Mouse (Mus musculus) hindlimb bud, embryonic 11.5 days (tissue): ENCODE results near the gene Pde2a.
A peak's percentile ranks its signal among the peaks of the same experiment; 100 is the strongest.

Experiments
- DNase-seq: peaks from one replicate; pipeline ENCODE4 v3.0.0-alpha.2; 2012; ENCODE audit warnings: low read depth, low spot score; ENCODE audit errors: extremely low spot score

The Pde2a gene

DNA sequence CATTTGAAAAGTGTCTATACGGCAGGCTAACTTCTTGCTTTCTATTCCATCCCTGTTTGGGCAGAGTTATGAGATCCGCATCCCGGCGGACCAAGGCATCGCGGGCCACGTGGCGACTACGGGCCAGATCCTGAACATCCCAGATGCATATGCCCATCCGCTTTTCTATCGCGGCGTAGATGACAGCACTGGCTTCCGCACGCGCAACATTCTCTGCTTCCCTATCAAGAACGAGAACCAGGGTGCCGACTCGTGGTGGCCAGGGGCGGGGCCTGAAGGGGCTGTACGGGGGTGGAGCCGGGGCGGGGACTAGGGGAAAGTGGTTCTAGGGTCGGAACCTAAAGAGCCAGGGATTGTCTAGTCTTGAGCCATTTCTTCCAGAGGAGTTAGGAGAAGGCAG, 83.0 kb downstream of the Pde2a start:
- no peak for DNase-seq

DNA sequence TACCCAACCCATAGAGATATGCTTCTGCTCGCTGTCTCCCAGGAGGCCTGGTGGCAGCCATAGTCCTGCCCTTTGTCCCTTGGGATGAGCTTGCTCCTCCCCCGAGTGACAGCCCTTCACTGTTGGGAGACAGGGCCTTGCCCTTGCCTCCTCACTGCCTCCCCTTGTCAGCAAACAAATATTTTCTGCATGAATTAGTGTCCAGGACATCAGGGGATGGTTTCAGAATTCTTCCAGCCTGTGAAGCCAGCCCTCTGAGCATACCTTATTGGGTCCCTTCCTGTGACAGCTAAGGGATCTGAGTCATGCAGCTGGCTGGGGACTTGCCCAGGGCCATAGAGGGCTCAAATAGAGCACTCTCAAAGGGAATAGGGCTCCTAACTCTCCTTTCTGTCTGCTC, 87.7 kb downstream of the Pde2a start:
- no peak for DNase-seq

DNA sequence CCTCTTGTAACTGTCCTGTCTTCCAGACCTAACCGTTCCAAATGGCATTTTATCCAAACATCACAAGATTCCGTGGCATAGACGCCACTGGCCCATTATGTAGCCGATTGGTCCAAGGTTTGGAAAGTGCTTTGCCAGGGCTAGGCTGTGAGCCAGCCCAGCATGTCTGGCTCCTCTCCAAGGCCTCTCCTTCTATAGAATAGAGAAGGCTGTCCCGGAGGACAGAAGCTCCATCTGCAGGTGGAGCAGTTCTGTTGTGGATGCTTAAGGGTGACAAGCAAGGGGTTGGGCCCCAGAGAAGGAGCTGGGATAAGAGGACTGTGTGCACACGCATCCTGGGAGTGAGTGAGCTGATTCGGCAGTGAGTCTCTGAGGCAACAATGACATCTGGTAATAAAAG, 92.2 kb downstream of the Pde2a start:
- DNase-seq, result no peak

- no peak for DNase-seq
These were observed 93.3 kb downstream of the Pde2a start for GRCm38 (mm10) chr7:101514768-101515167.

GRCm38 (mm10) chr7:101515295-101515694, 93.8 kb downstream of the Pde2a start:
- no peak for DNase-seq

GRCm38 (mm10) chr7:101516460-101516859, 95.0 kb downstream of the Pde2a start:
- DNase-seq, result no peak

DNA sequence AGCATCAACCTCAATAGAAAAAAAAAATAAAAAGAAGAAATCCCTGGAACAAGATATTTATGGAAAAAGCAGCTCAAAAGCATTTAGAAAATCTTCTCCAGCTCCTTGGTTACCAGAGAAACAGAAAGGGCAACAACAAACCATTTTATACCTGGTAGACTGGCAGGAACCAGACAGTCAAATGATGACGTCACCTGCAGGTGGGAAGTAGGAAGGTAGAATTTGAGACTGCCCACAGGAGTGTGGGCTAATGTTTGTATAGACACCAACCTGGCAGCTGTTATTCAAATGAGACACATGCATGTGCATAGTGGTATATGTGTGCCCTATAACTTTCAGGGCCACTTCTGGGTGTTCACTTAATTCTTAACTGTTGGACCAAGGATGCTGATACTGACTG, 100.2 kb downstream of the Pde2a start:
- DNase-seq, result no peak

- DNase-seq, result no peak
These were observed 101.7 kb downstream of the Pde2a start for GRCm38 (mm10) chr7:101523205-101523604.

DNA sequence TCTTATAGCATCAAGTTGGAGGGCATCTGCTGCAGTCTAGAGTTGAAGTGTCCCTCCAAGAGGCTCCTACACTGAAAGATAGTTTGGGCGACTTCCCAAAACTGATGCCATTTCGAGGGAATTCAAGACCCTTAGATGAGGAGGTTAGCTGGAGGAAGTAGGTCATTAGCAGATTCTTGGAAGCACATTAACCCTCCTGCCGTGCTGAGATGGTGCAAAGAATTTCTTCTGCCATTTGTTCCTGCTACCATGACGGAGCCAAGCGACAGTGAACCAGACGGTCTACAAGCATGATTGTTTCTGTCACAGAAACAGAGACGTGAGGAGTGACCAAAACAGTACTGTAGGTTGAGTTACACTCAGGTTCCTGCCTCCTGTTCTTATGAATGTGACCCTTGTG, 105.0 kb downstream of the Pde2a start:
- DNase-seq, result no peak

DNA sequence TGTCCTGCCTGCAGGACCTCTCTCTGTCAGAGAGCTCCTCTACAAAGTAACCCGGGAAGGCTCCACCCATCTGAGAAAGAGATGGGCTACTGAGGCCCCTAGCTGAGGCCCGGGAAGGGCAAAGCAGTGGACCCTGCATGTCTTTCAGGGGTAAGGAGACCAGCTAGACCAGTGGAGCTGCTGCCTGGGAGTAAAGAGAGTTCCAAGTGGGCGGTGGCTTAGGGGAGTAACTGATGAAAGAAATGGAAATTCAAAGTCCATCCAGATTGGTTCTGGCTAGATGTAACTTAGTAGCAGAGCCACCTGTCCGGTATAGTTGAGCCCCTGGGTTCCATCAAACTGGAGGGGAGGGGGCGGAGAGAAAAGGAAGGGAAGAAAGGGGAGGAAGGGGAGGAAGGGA, 112.9 kb downstream of the Pde2a start:
- no peak for DNase-seq

GRCm38 (mm10) chr7:101535102-101535501, 113.6 kb downstream of the Pde2a start:
- DNase-seq, result no peak

DNA sequence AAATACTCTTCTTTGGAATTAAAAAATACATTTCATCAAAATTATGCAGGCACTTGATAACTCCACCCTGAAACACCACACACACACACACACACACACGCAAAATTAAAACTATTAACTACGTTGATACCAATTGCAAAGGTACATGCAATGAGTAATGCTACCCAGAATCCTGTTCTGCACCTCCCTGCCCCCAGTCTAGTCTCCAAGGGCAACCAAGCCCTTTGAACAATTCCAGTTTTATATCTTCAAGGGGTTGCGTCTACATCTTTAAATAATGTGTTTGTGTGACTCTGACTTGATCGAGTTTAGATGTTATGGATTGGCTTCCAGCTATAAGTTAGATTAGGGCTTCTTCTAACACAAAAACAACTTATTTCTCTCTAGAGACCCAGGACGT, 114.0 kb downstream of the Pde2a start:
- no peak for DNase-seq

DNA sequence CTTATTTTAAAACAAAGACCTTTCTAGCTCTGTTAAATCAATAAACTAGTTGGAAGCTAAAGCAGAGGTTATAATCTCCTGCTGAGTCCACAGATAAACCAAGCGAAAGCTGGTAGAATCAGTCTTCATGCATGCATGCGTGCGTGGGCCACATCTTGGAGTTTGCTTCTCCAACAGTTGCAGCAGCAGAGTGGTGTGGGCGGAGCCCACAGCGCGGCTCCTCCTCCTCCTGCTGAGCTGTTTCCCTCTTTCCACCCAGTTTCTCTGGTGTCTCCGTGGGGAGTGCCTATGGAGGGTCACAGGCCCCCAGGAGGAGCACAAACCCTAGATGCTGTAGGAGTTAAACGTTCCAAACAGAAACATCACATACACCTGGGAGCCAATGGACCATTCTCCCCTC, 116.0 kb downstream of the Pde2a start:
- no peak for DNase-seq

DNA sequence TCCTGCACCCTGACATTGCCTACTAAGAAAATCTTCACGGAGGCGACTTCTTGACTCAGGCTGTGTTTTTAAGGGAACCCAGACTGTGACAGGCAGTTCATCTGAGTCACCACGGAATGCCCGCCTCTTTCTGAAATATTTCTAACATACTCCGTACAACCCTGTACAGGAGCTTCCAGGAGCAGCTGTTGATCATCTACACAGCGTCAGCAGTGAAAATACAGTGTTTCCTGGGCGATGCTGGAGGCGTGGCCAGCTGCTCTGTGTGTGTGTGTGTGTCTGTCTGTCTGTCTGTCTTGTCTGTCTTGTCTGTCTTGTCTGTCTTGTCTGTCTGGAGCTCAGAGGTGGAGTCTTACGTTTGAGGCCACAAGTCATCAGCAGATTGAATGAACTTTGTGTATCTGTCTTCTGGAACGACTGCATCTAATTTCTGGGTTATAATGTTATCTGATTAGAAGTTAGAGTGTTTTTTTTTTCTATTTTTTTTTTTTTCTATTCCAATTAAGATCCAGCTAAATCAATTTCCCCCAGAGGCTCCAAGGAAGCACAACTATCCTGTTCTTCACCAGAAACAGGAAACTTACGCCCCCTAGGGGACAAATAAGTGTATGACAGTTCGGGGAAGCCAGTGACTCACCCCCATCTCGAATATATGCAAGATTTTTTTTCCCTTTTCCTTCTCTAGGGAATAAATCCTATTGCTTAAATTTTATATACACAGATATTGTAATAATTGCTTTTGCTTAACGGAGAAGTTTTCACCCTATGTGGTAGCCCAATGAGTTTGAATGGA, 116.8 kb downstream of the Pde2a start:
- no peak for DNase-seq

- no peak for DNase-seq
These were observed 118.3 kb downstream of the Pde2a start for GRCm38 (mm10) chr7:101539774-101540173.

DNA sequence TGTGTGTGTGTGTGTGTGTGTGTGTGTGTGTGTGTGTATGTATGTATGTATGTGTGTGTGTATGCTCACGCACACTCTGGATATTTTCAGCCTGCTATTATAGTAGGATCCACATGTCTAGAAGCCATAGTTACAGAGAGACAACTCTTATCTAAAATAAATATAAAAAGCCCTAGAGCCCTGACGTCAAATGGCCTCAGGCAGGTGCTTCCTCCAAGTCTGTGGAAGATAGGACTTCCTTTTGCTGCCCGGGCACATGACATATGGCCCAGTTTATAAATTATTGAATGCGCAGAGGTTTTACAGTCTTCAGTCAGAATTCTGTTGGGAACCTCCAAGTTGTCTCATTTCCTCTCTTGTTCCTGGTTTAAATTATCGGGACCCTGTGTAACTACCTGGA, 119.2 kb downstream of the Pde2a start:
- no peak for DNase-seq

- peak; percentile 61 for DNase-seq
These were observed 119.6 kb downstream of the Pde2a start for GRCm38 (mm10) chr7:101541132-101541531.

DNA sequence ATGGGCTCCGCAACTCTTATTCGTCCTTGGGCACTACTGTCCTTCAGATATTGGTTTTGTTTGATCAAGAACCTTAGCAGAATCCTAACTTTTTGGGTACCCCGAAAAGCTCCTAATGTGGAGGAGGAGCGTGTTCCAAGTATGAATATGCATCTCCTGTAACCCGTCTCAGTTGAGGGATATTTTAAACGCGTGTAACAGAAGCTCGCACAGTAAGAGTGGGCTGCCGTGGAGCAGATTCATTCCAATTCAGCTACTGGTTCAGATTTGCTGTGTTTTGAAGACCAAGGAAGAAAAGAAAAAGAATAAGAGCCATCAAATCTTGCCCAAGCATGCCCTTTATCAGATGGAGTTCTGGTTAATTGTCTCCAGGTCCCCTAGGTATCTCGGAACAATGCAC, 120.2 kb downstream of the Pde2a start:
- DNase-seq, result no peak

- no peak for DNase-seq
These were observed 126.2 kb downstream of the Pde2a start for GRCm38 (mm10) chr7:101547651-101548050.

GRCm38 (mm10) chr7:101549266-101549665, 127.8 kb downstream of the Pde2a start:
- DNase-seq, result no peak

DNA sequence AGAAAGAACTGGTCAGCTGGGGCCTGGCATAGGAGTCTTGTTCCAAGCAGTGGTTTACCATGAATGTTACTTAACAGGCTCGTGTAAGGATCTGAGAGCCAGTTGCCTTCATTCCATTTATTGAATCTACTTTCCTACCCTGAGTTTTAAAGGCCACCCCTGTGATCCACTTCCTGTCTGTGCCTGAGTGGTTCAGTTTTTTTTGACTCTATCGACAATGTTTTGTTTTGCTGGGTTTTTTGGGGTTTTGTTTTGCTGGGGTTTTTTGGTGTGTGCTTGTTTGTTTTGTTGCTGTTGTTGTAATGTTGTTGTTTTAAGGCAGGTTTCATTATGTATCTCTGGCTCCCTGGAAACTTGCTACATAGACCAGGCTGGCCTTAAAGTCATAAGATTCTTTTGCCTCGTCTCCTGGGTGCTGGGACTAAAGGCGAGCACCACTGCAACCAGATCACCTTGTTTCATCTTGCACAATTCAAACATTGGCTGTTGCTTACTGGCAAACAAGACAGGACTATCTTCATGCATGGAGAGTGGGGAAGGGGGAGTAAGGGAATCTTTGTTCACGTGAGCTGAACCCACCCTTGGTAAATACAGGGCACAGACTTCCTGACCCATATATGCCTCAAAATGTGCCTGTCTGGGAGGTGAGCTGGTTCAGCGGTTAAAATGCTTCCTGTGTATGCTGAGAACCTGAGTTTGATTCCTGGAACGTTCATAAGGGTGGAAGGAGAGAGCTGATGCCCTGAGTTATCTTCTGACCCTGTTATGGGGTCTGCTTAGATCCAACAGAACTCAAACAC, 129.4 kb downstream of the Pde2a start:
- DNase-seq, result no peak

DNA sequence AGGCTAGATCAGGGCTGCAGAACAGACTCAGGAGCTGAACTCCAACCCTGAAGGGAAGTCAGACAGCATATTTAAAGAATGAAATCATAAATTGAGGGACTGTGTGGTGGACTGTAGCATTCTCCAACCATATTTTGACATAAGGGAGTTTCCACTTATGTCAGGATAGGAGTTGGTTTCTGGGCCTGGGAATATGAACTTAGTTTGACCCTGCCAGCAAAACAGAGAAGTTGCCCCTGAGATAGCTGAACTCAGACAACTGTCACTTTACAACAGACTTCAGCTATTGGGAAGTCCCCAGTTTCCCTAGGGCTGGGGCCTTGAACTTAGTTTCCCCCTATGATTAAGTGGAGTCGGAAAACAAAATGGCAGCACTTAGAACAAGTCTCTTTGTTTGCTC, 130.0 kb downstream of the Pde2a start:
- no peak for DNase-seq
